Mouse (Mus musculus): ENCODE data around the gene E2f2. TPM values are rescaled to one million over a fixed set of nuclear protein-coding genes. Genes with fewer than 3 reads are reported as not detected.

The E2f2 gene
- polyA plus RNA-seq, 1 experiment from 2014 or later, result 2.3 TPM

DNA sequence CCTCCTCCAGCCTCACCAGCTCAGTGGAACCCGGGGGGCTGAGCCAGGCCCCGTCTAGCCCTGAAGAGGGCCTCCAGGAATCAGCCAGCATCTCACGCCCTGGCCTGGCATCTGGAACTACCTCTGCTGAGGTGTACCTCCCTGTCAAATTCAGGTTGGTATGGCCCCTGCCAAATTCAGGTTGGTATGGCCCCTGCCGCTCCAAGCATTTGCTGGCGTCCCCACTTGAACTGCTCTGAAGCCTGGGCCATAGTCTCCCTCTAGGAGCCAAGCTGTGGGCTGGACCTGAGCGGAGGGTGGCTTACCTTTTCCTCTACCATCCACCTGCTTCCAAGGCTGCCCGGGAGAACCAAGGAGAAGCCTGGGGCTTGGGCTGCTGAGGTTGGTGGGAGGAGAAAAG, 70.5 kb downstream of the E2f2 start:
- Histone ChIP-seq H3K36me3 (replicated peaks) (no peaks in the 10 kb centered on the region), H3K4me3 (no peak overlapping the region), H3K4me1 (peaks cover 15% of the 10 kb centered on the region), H3K9ac (no peak overlapping the region), H3K27me3 (replicated peaks) (peaks cover 40% of the 10 kb centered on the region), H3K9me3 (no peaks in the 10 kb centered on the region), H3K27ac (no peak overlapping the region), H3K4me2 (no peak overlapping the region)
- WGBS, result 79% methylated on average over 7 of the region's 7 CpGs
- ATAC-seq (replicated peaks), result no peak

DNA sequence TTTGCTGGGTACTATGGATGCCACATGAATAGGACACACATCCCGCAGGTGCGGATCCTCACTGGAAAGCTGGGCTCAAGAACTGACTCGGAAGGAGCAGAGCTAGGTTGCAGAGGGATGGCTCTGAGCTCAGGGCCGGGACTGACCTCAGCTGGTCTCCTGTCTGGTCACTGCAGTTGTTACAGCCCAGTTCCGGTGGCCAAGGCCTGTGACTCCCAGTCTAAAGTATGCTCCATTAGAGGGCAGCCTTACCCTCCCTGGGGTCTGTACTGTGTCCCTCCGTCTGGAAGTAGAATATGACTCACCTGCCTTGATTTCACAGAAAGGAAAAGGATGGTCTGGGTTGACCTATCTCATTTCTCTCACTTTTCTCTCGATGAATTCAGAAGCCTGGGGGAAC, 72.0 kb downstream of the E2f2 start:
- Histone ChIP-seq H3K9me3 (no peaks in the 10 kb centered on the region), H3K27me3 (replicated peaks) (peaks cover 40% of the 10 kb centered on the region), H3K4me2 (no peak overlapping the region), H3K27ac (no peak overlapping the region), H3K36me3 (replicated peaks) (no peaks in the 10 kb centered on the region), H3K4me3 (no peak overlapping the region), H3K4me1 (peaks cover 30% of the 10 kb centered on the region), H3K9ac (no peak overlapping the region)
- ATAC-seq (replicated peaks), result no peak
- WGBS, result 75% methylated on average over 7 of the region's 7 CpGs

Other genes starting within 250 kb of the E2f2 start
- 57.0 and 63.4 TPM in 2 replicates for gene Hmgcl, start 225.9 kb upstream of the E2f2 start, polyA plus RNA-seq (2015; fragmentation: Nextera tagmentation; extraction: Ambion mirVana)
- 41.6 and 44.2 TPM in 2 replicates for gene Gale, start 208.7 kb upstream of the E2f2 start, polyA plus RNA-seq (2015; fragmentation: Nextera tagmentation; extraction: Ambion mirVana)
- 228 and 233 TPM in 2 replicates for gene Lypla2, start 199.8 kb upstream of the E2f2 start, polyA plus RNA-seq (2015; fragmentation: Nextera tagmentation; extraction: Ambion mirVana)
- 62.8 and 64.6 TPM in 2 replicates for gene Pithd1, start 185.1 kb upstream of the E2f2 start, polyA plus RNA-seq (2015; fragmentation: Nextera tagmentation; extraction: Ambion mirVana)
- 27.5 TPM in 2 replicates for gene Eloa, start 150.6 kb upstream of the E2f2 start, polyA plus RNA-seq (2015; fragmentation: Nextera tagmentation; extraction: Ambion mirVana)
- 262 and 276 TPM in 2 replicates for gene Rpl11, start 119.0 kb upstream of the E2f2 start, polyA plus RNA-seq (2015; fragmentation: Nextera tagmentation; extraction: Ambion mirVana)
- gene Id3, start 28.9 kb upstream of the E2f2 start, polyA plus RNA-seq (2015; fragmentation: Nextera tagmentation; extraction: Ambion mirVana), result 127 and 151 TPM in 2 replicates
- 5.1 and 5.2 TPM in 2 replicates for gene Asap3, start 34.0 kb downstream of the E2f2 start, polyA plus RNA-seq (2015; fragmentation: Nextera tagmentation; extraction: Ambion mirVana)
- gene Tcea3, start 75.3 kb downstream of the E2f2 start, polyA plus RNA-seq (2015; fragmentation: Nextera tagmentation; extraction: Ambion mirVana), result 1.4 and 1.8 TPM in 2 replicates
- 42.8 and 43.2 TPM in 2 replicates for gene Zfp46, start 112.3 kb downstream of the E2f2 start, polyA plus RNA-seq (2015; fragmentation: Nextera tagmentation; extraction: Ambion mirVana)
- 226 and 237 TPM in 2 replicates for gene Hnrnpr, start 138.5 kb downstream of the E2f2 start, polyA plus RNA-seq (2015; fragmentation: Nextera tagmentation; extraction: Ambion mirVana)

Measured in midbrain, embryonic 15.5 days (tissue).